Mouse (Mus musculus) embryonic facial prominence, embryonic 13.5 days (tissue): ENCODE measurements around the gene Commd9. TPM values are rescaled to one million over a fixed set of nuclear protein-coding genes. Genes with fewer than 3 reads are reported as not detected.

Source experiments
- ATAC-seq: fragments of 200-750 bp; cut with Nextera tagmentation; 2 replicates; pipeline ENCODE4 v1.8.0; 2017; ENCODE audit warnings: low read depth; ENCODE audit not compliant: insufficient number of reproducible peaks, insufficient read depth, low FRiP score, low TSS enrichment
- H3K27ac ChIP-seq: fragments of 300-500 bp; sonication (generic); 2 replicates; pipeline ENCODE4 v1.5.1; 2015; ENCODE audit warnings: moderate library complexity, mild to moderate bottlenecking, inconsistent platforms
- H3K27me3 ChIP-seq: fragments of 300-500 bp; sonication (generic); 2 replicates; pipeline ENCODE4 v1.6.1; 2015; ENCODE audit warnings: mild to moderate bottlenecking, inconsistent platforms
- H3K36me3 ChIP-seq: fragments of 300-500 bp; sonication (generic); 2 replicates; pipeline ENCODE4 v1.6.1; 2015; ENCODE audit warnings: mild to moderate bottlenecking, inconsistent platforms
- H3K4me1 ChIP-seq: fragments of 300-500 bp; sonication (generic); 2 replicates; pipeline ENCODE4 v1.6.1; 2015; ENCODE audit warnings: inconsistent platforms
- H3K4me2 ChIP-seq: fragments of 300-500 bp; sonication (generic); 2 replicates; pipeline ENCODE4 v1.6.1; 2015; ENCODE audit warnings: moderate library complexity, mild to moderate bottlenecking, inconsistent platforms
- H3K4me3 ChIP-seq: fragments of 300-500 bp; sonication (generic); 2 replicates; pipeline ENCODE4 v1.5.1; 2015; ENCODE audit warnings: mild to moderate bottlenecking, inconsistent platforms
- H3K9ac ChIP-seq: fragments of 300-500 bp; sonication (generic); 2 replicates; pipeline ENCODE4 v1.6.1; 2015; ENCODE audit warnings: mild to moderate bottlenecking, inconsistent platforms
- H3K9me3 ChIP-seq: fragments of 300-500 bp; sonication (generic); 2 replicates; pipeline ENCODE4 v1.6.1; 2016; ENCODE audit warnings: inconsistent platforms
- WGBS: fragments of 180-500 bp; shearing (Covaris S2); methylation state at CpG from one replicate; pipeline ENCODE4 v1.1.7; 2015; ENCODE audit warnings: mixed read lengths; 5-methylcytosine and 5-hydroxymethylcytosine counted together
- polyA plus RNA-seq: library from polyadenylated mRNA; unstranded; fragments of >200 nt; fragmentation: Nextera tagmentation; extraction: Ambion mirVana; gene quantifications from 2 replicates; pipeline ENCODE4 v1.2.1, GENCODE M21; 2015

Commd9 gene
- polyA plus RNA-seq, 1 experiment from 2014 or later = 69.1 TPM

- WGBS = 43% methylated on average over 2 of the region's 2 CpGs
- H3K36me3 ChIP-seq = no peaks in the 10 kb centered on the region
- no peak overlapping the region for H3K4me2 ChIP-seq
- H3K9ac ChIP-seq = no peak overlapping the region
- ATAC-seq = no peak
- H3K27me3 ChIP-seq = no peaks in the 10 kb centered on the region
- 0 out of 2 replicates have a peak, but pooled peaks cover 8% of the 10 kb centered on the region for H3K4me1 ChIP-seq
- H3K4me3 ChIP-seq = no peak overlapping the region
- no peak overlapping the region for H3K27ac ChIP-seq
- no peaks in the 10 kb centered on the region for H3K9me3 ChIP-seq
These were observed 34.1 kb downstream of the Commd9 start for GRCm38 (mm10) chr2:101920136-101920554.

- no peak overlapping the region for H3K4me2 ChIP-seq
- 95% methylated on average over 4 of the region's 4 CpGs for WGBS
- H3K4me1 ChIP-seq = 0 out of 2 replicates have a peak, but pooled peaks cover 8% of the 10 kb centered on the region
- no peak overlapping the region for H3K27ac ChIP-seq
- no peaks in the 10 kb centered on the region for H3K27me3 ChIP-seq
- H3K9me3 ChIP-seq = no peaks in the 10 kb centered on the region
- ATAC-seq = no peak
- no peaks in the 10 kb centered on the region for H3K36me3 ChIP-seq
- no peak overlapping the region for H3K9ac ChIP-seq
- H3K4me3 ChIP-seq = no peak overlapping the region
These were observed 36.3 kb downstream of the Commd9 start for GRCm38 (mm10) chr2:101922302-101922701.

- Histone ChIP-seq H3K27ac (no peak overlapping the region), H3K9me3 (no peaks in the 10 kb centered on the region), H3K27me3 (no peaks in the 10 kb centered on the region), H3K4me2 (no peak overlapping the region), H3K9ac (no peak overlapping the region), H3K4me1 (0 out of 2 replicates have a peak, but pooled peaks cover 8% of the 10 kb centered on the region), H3K36me3 (no peaks in the 10 kb centered on the region), H3K4me3 (no peak overlapping the region)
- ATAC-seq = no peak
- 80% methylated on average over 4 of the region's 4 CpGs for WGBS
These were observed 37.1 kb downstream of the Commd9 start for GRCm38 (mm10) chr2:101923181-101923580.

GRCm38 (mm10) chr2:101925183-101925582 is 39.1 kb downstream of the Commd9 start:
- ATAC-seq = no peak
- no peak overlapping the region for H3K27ac ChIP-seq
- 0 out of 2 replicates have a peak, but pooled peaks cover 3% of the 10 kb centered on the region for H3K4me1 ChIP-seq
- H3K4me2 ChIP-seq = no peak overlapping the region
- H3K36me3 ChIP-seq = no peaks in the 10 kb centered on the region
- no peaks in the 10 kb centered on the region for H3K9me3 ChIP-seq
- no peak overlapping the region for H3K4me3 ChIP-seq
- 86% methylated on average over 3 of the region's 3 CpGs for WGBS
- no peaks in the 10 kb centered on the region for H3K27me3 ChIP-seq
- H3K9ac ChIP-seq = no peak overlapping the region

- Histone ChIP-seq H3K4me2 (no peak overlapping the region), H3K36me3 (no peaks in the 10 kb centered on the region), H3K27me3 (no peaks in the 10 kb centered on the region), H3K4me1 (no peaks in the 10 kb centered on the region), H3K27ac (no peak overlapping the region), H3K4me3 (no peak overlapping the region), H3K9ac (no peak overlapping the region), H3K9me3 (no peaks in the 10 kb centered on the region)
- ATAC-seq = no peak
- WGBS = 78% methylated on average over 12 of the region's 12 CpGs
These were observed 39.6 kb downstream of the Commd9 start for GRCm38 (mm10) chr2:101925591-101926188.

GRCm38 (mm10) chr2:101932169-101932936 is 46.3 kb downstream of the Commd9 start:
- 73% methylated on average over 14 of the region's 14 CpGs for WGBS

GRCm38 (mm10) chr2:101933301-101933700 is 47.3 kb downstream of the Commd9 start:
- Histone ChIP-seq H3K9me3 (no peaks in the 10 kb centered on the region), H3K27ac (no peak overlapping the region), H3K36me3 (no peaks in the 10 kb centered on the region), H3K4me3 (no peak overlapping the region), H3K4me1 (peaks cover 9% of the 10 kb centered on the region), H3K27me3 (no peaks in the 10 kb centered on the region), H3K9ac (no peak overlapping the region), H3K4me2 (no peak overlapping the region)
- WGBS = 79% methylated on average over 3 of the region's 3 CpGs
- no peak for ATAC-seq

More at GRCm38 (mm10) chr2:101932169-101932936, 46.3 kb downstream of the Commd9 start:
- Histone ChIP-seq H3K4me3 (no peak overlapping the region), H3K9me3 (no peaks in the 10 kb centered on the region), H3K27ac (no peak overlapping the region), H3K4me2 (no peak overlapping the region), H3K9ac (no peak overlapping the region), H3K4me1 (peaks cover 9% of the 10 kb centered on the region), H3K36me3 (no peaks in the 10 kb centered on the region), H3K27me3 (no peaks in the 10 kb centered on the region)
- no peak for ATAC-seq

GRCm38 (mm10) chr2:101935006-101935405 is 49.0 kb downstream of the Commd9 start:
- no peak for ATAC-seq
- Histone ChIP-seq H3K4me1 (peaks cover 9% of the 10 kb centered on the region), H3K27me3 (no peaks in the 10 kb centered on the region), H3K36me3 (no peaks in the 10 kb centered on the region), H3K27ac (no peak overlapping the region), H3K9ac (no peak overlapping the region), H3K4me2 (no peak overlapping the region), H3K4me3 (no peak overlapping the region), H3K9me3 (no peaks in the 10 kb centered on the region)
- 95% methylated on average over 1 of the region's 1 CpGs for WGBS

GRCm38 (mm10) chr2:101950716-101951520 is 64.9 kb downstream of the Commd9 start:
- Histone ChIP-seq H3K4me2 (no peak overlapping the region), H3K4me1 (peaks cover 7% of the 10 kb centered on the region), H3K36me3 (peaks cover 42% of the 10 kb centered on the region), H3K27me3 (no peaks in the 10 kb centered on the region), H3K9ac (no peak overlapping the region), H3K4me3 (no peak overlapping the region), H3K27ac (no peak overlapping the region), H3K9me3 (no peaks in the 10 kb centered on the region)
- 67% methylated on average over 7 of the region's 7 CpGs for WGBS
- ATAC-seq = no peak
